Mouse (Mus musculus): ENCODE measurements around the gene Dbn1. TPM values are rescaled to one million over a fixed set of nuclear protein-coding genes. Genes with fewer than 3 reads are reported as not detected.

The Dbn1 gene
- 190 and 193 TPM in 2 replicates for polyA plus RNA-seq (2015; fragmentation: Nextera tagmentation; extraction: Ambion mirVana)

GRCm38 (mm10) chr13:55487578-55488498, at the start of gene Dbn1:
Dbn1 (minus strand) TSS chr13:55488111.
- Histone ChIP-seq H3K27me3 (no peaks in the 10 kb centered on the region), H3K27ac (replicated peaks) (peak within 1 kb of the TSS; percentile 89), H3K36me3 (peaks cover 2% of the 10 kb centered on the region; the same call in 1 of the 2 replicates), H3K9ac (peak within 1 kb of the TSS; percentile 98), H3K9me3 (replicated peaks) (no peaks in the 10 kb centered on the region), H3K4me2 (replicated peaks) (peak within 1 kb of the TSS; percentile 80), H3K4me3 (replicated peaks) (peak within 1 kb of the TSS; percentile 99), H3K4me1 (peaks cover 48% of the 10 kb centered on the region)
- peak; percentile 90 for ATAC-seq (ENCODE audit: insufficient number of reproducible peaks, low FRiP score, low TSS enrichment, low read depth)
- WGBS: under 1% methylated on average over 66 of the region's 83 CpGs

GRCm38 (mm10) chr13:55536194-55537175, 48.6 kb upstream of the Dbn1 start, which contains the start of gene Ddx41:
Ddx41 (minus strand) TSS chr13:55536658.
- peak; percentile 96 for ATAC-seq (ENCODE audit: insufficient number of reproducible peaks, low FRiP score, low TSS enrichment, low read depth)
- Histone ChIP-seq H3K27ac (replicated peaks) (peak within 1 kb of the TSS; percentile 45), H3K9ac (peak within 1 kb of the TSS; percentile 92), H3K4me1 (peaks cover 17% of the 10 kb centered on the region), H3K4me2 (replicated peaks) (peak within 1 kb of the TSS; percentile 91), H3K27me3 (no peaks in the 10 kb centered on the region), H3K36me3 (peaks cover 72% of the 10 kb centered on the region), H3K9me3 (replicated peaks) (no peaks in the 10 kb centered on the region), H3K4me3 (replicated peaks) (peak within 1 kb of the TSS; percentile 89)
- under 1% methylated on average over 70 of the region's 70 CpGs for WGBS

DNA sequence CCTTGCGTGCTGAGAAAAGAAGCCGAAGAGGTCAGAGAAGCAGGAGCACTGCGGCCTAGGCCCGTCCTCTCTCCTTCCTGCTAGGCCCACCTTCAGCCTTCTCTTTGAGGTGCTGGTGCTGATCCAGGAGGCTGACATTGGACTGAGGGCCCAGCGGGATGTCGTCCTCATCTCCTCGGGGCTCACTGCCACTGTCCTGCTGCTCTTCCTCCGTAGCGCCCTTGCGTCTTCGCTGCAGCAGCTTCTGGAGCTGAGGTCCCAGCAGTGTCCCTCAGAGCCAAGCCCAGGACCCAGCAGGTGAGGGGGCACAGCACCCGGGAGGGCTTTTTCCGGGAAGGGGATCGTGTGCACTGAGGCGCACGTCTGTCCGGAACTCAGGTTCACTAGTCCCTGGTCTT, 47.9 kb upstream of the Dbn1 start:
- Histone ChIP-seq H3K4me1 (peaks cover 17% of the 10 kb centered on the region), H3K27me3 (no peaks in the 10 kb centered on the region), H3K9ac (peak overlapping the region; percentile 92), H3K27ac (replicated peaks) (0 out of 2 replicates have a peak overlapping the region, but pooled peaks have one; percentile 45), H3K4me2 (replicated peaks) (peak overlapping the region; percentile 91), H3K9me3 (replicated peaks) (no peaks in the 10 kb centered on the region), H3K36me3 (peaks cover 72% of the 10 kb centered on the region), H3K4me3 (replicated peaks) (peak overlapping the region; percentile 89)
- no peak for ATAC-seq (ENCODE audit: insufficient number of reproducible peaks, low FRiP score, low TSS enrichment, low read depth)
- WGBS: 16% methylated on average over 17 of the region's 17 CpGs

- no peak overlapping the region for H3K9ac ChIP-seq
- H3K4me3 ChIP-seq (replicated peaks): peak overlapping the region; percentile 89
- no peaks in the 10 kb centered on the region for H3K27me3 ChIP-seq
- H3K36me3 ChIP-seq: peaks cover 72% of the 10 kb centered on the region
- H3K27ac ChIP-seq (replicated peaks): no peak overlapping the region
- no peak for ATAC-seq (ENCODE audit: insufficient number of reproducible peaks, low FRiP score, low TSS enrichment, low read depth)
- H3K4me2 ChIP-seq (replicated peaks): peak overlapping the region; percentile 91
- peaks cover 17% of the 10 kb centered on the region for H3K4me1 ChIP-seq
- 92% methylated on average over 15 of the region's 15 CpGs for WGBS
- no peaks in the 10 kb centered on the region for H3K9me3 ChIP-seq (replicated peaks)
Measured at GRCm38 (mm10) chr13:55535191-55535590, 47.3 kb upstream of the Dbn1 start.

GRCm38 (mm10) chr13:55529198-55529915, 41.4 kb upstream of the Dbn1 start, which contains the start of gene Dok3:
Dok3 (minus strand) TSS chr13:55529296.
- WGBS: 64% methylated on average over 8 of the region's 8 CpGs
- Histone ChIP-seq H3K9ac (no peak within 1 kb of the TSS), H3K27ac (replicated peaks) (no peak within 1 kb of the TSS), H3K4me3 (replicated peaks) (no peak within 1 kb of the TSS), H3K27me3 (no peaks in the 10 kb centered on the region), H3K9me3 (replicated peaks) (no peaks in the 10 kb centered on the region), H3K4me1 (no peaks in the 10 kb centered on the region), H3K4me2 (replicated peaks) (no peak within 1 kb of the TSS), H3K36me3 (peaks cover 47% of the 10 kb centered on the region)
- ATAC-seq (ENCODE audit: insufficient number of reproducible peaks, low FRiP score, low TSS enrichment, low read depth): no peak

DNA sequence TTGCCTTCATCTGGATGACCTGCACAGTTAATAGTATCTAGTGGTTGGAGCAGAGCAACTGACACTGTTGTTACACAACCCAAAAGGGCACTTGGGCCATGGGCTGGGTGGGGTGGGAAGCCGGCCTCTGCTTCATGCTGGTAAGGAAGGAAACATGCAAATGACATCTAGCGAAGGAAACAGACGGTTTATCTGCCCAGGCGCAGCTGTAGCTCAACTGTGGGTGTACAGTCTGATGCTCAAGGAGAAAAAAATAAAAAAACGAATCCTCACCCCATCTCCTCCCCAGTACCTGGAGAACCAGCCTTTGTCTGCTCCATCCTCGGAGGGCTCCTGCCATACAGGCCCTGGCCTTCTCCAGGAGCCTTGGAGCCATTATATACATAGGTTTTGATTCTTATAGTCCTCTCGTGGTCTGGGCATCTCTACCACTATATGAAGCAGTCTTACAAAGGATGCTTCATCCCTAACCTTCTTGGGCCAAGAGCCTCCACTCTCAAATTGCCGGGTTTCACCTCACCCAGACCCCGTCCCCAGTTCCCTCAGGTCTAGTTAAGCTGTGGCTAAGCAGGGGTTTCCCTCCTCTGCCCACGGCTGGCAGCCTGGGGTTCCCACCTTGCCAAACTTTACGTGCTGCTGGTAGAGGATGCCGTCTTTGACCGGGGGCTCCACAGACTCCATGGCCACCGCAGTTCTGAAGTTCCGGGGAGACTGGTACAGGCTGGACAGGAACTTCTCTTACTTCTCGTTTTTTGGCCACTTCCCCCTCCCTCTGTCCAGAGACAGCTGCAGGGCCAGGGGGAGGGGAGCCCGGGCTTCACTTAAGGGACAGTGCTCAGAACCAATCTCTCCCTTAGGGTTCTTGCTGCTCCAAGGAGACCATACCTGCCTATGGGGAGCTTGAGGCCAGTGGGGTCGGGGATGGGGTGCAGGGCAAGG, 40.2 kb upstream of the Dbn1 start:
- Histone ChIP-seq H3K9me3 (replicated peaks) (no peaks in the 10 kb centered on the region), H3K9ac (no peak overlapping the region), H3K4me3 (replicated peaks) (no peak overlapping the region), H3K36me3 (peaks cover 35% of the 10 kb centered on the region), H3K27ac (replicated peaks) (no peak overlapping the region), H3K27me3 (no peaks in the 10 kb centered on the region), H3K4me2 (replicated peaks) (no peak overlapping the region), H3K4me1 (no peaks in the 10 kb centered on the region)
- 76% methylated on average over 18 of the region's 18 CpGs for WGBS
- no peak for ATAC-seq (ENCODE audit: insufficient number of reproducible peaks, low FRiP score, low TSS enrichment, low read depth)

GRCm38 (mm10) chr13:55527212-55527611, 39.3 kb upstream of the Dbn1 start:
- Histone ChIP-seq H3K9ac (no peak overlapping the region), H3K4me2 (replicated peaks) (no peak overlapping the region), H3K4me3 (replicated peaks) (no peak overlapping the region), H3K27ac (replicated peaks) (no peak overlapping the region), H3K36me3 (peaks cover 32% of the 10 kb centered on the region), H3K9me3 (replicated peaks) (no peaks in the 10 kb centered on the region), H3K27me3 (no peaks in the 10 kb centered on the region), H3K4me1 (no peaks in the 10 kb centered on the region)
- no peak for ATAC-seq (ENCODE audit: insufficient number of reproducible peaks, low FRiP score, low TSS enrichment, low read depth)
- WGBS: 94% methylated on average over 16 of the region's 16 CpGs

DNA sequence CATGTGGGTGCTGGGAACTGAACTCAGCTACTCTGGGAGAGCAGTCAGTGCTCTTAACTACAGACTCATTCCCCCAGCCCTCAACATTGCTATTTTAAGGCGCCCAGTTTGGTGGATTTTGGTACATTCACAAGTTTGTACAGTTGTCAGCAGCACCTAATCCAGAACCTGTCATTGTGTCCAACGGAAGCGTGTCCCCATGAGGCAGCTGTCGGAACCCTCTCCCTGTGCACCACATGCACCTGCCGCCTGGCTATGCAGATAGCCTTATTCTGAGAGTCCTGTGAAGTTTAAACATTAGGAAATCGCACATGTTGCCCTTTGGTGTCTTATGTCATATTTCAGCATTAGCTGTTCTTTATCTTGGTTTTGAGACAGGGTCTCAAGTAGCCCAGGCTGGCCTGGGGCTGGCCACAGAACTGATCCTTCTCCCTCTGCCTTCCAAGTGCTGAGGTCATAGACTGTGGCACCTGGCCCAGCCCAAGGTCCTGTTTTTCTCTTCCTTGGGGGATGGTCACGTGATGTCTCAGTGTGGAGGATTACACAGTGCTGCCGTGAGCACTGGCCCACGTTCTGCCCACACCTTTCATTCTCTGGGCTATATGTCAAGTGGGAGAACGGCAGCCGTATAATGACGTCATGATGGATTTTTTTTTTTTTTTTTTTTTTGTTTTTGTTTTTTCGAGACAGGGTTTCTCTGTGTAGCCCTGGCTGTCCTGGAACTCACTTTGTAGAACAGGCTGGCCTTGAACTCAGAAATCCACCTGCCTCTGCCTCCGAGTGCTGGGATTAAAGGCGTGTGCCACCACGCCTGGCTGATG, 38.0 kb upstream of the Dbn1 start:
- Histone ChIP-seq H3K4me2 (replicated peaks) (no peak overlapping the region), H3K36me3 (peaks cover 20% of the 10 kb centered on the region), H3K4me1 (no peaks in the 10 kb centered on the region), H3K4me3 (replicated peaks) (no peak overlapping the region), H3K9ac (no peak overlapping the region), H3K9me3 (replicated peaks) (no peaks in the 10 kb centered on the region), H3K27me3 (no peaks in the 10 kb centered on the region), H3K27ac (replicated peaks) (no peak overlapping the region)
- WGBS: 79% methylated on average over 16 of the region's 16 CpGs
- ATAC-seq (ENCODE audit: insufficient number of reproducible peaks, low FRiP score, low TSS enrichment, low read depth): no peak

GRCm38 (mm10) chr13:55523951-55524600, 36.2 kb upstream of the Dbn1 start:
- H3K9ac ChIP-seq: no peak overlapping the region
- no peaks in the 10 kb centered on the region for H3K27me3 ChIP-seq
- no peak overlapping the region for H3K4me2 ChIP-seq (replicated peaks)
- WGBS: 86% methylated on average over 23 of the region's 23 CpGs
- no peak overlapping the region for H3K4me3 ChIP-seq (replicated peaks)
- H3K4me1 ChIP-seq: no peaks in the 10 kb centered on the region
- ATAC-seq (ENCODE audit: insufficient number of reproducible peaks, low FRiP score, low TSS enrichment, low read depth): no peak
- H3K9me3 ChIP-seq (replicated peaks): 0 out of 2 replicates have a peak, but pooled peaks cover 2% of the 10 kb centered on the region
- H3K27ac ChIP-seq (replicated peaks): no peak overlapping the region
- H3K36me3 ChIP-seq: peaks cover under 1% of the 10 kb centered on the region; the same call in 1 of the 2 replicates

Measured in embryonic facial prominence, embryonic 15.5 days (tissue).